Mouse (Mus musculus): ENCODE measurements around the gene Bank1.
"Not testable (repeated sequence)": the region's sequence is repeated elsewhere in the genome, so short reads cannot be mapped to it uniquely, and the experiment has no call there.

The Bank1 gene

DNA sequence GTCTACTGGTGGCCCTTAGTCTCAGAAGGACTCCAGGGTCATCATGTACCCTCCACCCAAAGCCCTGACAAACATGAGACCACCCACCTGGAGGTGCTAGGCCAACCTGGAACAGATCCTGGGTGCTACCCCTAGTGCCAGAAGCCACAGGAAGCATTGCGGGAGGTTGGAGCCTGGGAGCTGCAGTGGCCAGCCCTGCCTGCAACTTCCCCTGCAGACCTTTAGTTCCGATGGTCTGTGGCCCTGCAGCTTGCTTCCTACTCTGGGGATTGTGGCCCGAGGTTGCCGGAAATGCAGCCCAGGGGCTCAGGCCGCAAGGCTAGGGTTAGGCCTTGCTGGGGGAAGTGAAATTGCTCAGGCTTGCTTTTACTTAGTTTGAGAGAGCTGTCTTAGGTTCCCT is at the start of gene Bank1:
Gene Bank1, minus strand, starts transcription at position 284 of the 400 bp plus-strand sequence.
- ChIA-PET CTCF (interaction anchor here in 1 of 4 experiments (0.5 kb wide), 1 partner anchor 565 kb away, joined by 6 read pairs; no protein-coding TSS in a partner anchor), POLR2A (no interaction called here)

DNA sequence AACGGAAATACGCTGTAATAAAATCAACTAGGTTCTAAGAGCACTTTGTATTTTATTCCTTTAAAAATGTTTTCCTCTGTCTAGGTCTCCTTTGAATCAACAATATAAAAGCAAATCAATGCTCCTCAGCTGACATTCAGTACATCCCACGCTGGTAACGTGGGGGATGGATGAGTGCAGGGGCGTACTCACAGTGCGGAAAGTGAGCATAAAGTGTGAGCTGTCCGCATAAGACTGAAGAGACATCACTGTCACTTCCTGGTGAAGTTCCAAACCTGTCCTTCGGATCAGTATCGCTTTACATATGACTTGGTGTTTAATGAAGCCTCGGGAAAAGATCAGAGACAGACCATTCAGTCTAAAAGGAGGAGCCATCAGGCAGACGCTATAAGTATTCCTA is 44.0 kb upstream of the Bank1 start:
- CTCF ChIA-PET = no interaction called here
- POLR2A ChIA-PET = no interaction called here

DNA sequence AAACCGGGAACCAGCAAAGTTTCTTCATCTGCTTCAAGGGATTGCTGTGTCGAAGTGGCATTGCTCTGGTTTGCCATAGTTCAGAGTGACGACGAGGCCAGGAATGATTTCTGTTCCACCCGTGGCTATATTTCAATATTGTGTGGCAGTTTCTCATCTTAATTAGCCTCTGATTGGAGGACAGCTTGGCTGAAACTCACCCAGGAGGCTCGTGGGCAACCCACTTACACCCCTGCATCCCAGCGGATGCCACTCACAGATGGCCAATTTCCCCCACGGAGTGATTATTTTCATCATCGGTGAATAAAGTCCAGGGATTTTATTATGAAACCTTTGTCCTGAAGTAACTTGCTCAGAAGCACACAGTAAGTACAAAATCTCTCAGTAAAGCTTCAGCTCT is 43.6 kb upstream of the Bank1 start:
- POLR2A ChIA-PET = no interaction called here
- CTCF ChIA-PET = no interaction called here

DNA sequence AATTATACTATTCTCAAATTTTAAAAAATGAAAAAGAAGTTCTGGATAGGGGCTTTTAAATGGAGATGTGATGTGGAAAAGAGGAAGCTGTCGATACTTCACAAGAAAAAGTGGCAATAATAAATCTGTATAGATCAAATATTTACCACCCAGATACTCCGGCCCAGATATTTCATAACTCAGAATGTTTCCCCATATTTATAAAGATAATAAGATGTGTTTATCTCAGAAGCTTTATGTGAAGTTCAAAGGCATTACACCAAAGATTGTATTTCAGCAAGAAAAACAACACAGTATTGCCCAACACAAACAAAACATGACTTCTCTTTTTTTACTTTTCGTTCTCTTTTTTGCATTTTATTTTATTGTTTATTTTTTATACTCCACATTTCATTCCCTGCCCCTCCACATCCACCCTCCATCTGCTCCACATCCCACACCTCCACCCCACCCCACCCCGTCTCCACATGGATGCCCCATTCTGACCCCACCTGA is 42.7 kb upstream of the Bank1 start:
- CTCF ChIA-PET = no interaction called here
- POLR2A ChIA-PET = no interaction called here

DNA sequence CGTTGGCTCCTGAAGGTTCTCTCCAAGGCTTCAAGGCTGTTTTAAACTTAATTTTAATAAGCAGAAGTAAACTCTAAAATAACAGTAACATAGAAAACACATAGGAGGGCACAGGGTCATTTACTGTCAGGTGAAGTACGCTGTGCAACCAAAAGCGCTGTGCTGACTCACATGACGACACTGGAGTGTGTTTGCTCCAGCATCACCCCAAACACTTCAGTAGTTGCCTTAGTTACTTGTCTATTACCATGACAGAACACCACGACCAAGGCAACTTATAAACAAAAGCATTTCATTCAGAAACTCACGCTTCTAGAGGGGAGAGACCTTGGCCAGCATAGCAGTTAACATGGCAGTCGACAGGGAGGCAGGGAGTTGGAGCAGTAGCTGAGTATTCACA is 23.8 kb upstream of the Bank1 start:
- ChIA-PET POLR2A (no interaction called here), CTCF (no interaction called here)

DNA sequence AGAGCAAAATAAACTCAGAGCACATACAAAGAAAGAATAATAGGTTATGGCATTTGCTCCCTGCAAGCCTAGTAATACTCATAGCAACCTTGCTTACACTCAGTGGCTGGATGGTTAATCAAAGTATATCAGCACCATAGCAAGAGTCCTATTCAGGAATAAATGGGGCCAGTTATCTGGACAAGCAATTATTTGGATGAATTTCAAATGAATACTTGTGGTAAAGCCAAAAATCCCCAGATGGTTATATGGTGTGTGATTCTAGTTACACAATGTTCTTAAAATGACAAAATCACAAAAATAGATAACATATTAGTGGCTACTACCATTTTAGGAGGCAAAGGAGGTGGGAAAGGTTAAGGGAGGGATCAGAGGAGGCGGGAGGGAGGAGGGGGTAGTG is 22.7 kb upstream of the Bank1 start:
- ChIA-PET CTCF (no interaction called here), POLR2A (no interaction called here)

DNA sequence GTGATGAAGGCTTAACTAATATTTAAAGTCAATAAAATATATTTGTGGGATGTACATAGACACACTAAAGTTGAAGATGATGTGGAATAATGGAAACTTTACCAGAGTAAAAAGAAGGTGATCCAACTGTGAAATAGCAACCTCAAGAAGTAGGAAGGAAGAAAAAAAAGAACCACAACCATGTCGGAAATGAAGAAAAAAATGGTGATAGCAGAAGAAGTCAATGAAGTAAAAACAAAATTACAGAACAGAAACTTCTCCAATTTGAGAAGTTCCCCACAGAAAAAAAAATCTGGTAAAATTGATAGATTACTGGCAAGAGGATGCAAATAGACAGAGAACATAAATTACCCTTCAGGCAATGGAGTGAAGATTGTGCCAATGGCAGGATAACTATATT is 21.4 kb upstream of the Bank1 start:
- ChIA-PET POLR2A (no interaction called here), CTCF (no interaction called here)

DNA sequence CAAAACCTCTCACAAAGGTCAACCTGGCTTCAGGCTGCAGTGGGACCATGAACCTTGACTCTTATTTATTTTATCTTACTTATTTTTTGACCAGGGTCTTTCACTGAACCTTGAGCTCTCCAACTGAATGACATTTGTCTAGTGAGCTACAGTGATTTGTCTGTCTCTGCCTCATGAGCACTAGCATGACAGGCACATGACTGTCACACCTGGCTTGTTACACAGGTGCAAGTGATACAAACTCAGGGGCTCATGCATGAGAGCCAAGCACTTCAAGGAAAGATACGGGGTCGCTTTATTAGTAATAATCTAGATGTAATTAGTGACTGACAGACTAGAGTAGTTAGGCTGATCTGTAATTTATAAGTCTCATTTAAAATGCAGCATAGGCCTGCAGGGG is 16.0 kb upstream of the Bank1 start:
- POLR2A ChIA-PET = no interaction called here
- CTCF ChIA-PET = no interaction called here

DNA sequence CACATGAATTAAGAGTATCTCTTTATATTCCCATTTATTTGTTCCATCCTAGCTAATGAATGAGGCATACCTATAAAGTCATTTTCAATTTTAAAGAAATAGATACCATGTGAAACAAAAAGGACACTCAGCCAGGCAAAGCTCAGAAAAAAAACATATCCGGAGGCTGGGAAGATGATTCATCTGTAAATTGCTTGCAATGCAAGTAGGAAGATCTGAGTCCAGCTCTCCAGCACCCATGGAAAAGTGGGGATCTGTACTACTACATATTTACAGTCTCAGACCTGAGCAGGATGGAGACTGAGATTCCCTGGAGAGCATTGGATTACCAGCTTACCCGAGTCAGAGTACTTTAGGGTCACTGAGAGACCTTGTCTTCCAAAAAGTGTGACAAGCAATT is 14.0 kb upstream of the Bank1 start:
- ChIA-PET POLR2A (no interaction called here), CTCF (no interaction called here)

DNA sequence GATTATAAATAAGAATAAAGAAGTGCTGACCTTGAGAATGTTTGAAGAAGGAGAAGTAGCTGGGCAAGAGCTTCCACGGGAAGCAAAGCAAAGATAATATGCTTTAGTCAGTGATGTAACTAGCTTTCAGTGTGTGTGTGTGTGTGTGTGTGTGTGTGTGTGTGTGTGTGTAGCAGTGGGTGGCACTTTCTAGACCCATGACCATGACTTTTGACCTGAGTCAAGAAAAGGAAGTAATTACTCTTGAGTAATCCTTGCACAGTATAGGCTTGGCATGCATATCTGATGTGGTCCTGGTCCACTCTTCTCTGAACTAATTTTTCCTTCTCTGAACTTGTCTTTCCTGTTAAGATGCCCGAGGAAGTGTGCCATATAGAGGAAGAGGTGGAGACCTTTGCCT is 5.3 kb upstream of the Bank1 start:
- POLR2A ChIA-PET = interaction anchor here in 1 of 4 experiments (0.7 kb wide), 1 partner anchor 654 kb away, joined by 3 read pairs; no protein-coding TSS in a partner anchor
- CTCF ChIA-PET = no interaction called here

DNA sequence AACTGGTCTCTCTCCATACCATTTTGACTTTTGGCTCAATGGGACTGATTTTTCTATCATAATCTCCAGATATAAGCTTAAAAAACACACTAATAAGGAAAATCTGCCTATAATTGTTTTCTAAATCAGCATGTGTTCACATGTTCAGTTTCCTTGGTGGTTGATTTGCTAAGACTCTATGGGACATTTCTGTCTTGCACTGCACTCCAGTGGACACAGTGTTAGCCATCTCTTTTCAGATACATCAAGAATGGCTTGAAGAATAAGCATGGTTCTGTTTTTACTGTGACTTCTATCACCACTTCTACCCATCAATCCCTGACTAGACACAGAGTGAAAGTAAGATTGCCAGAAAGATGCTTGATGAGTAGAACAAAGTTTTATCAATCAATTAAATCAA is 4.2 kb upstream of the Bank1 start:
- ChIA-PET CTCF (no interaction called here), POLR2A (no interaction called here)

DNA sequence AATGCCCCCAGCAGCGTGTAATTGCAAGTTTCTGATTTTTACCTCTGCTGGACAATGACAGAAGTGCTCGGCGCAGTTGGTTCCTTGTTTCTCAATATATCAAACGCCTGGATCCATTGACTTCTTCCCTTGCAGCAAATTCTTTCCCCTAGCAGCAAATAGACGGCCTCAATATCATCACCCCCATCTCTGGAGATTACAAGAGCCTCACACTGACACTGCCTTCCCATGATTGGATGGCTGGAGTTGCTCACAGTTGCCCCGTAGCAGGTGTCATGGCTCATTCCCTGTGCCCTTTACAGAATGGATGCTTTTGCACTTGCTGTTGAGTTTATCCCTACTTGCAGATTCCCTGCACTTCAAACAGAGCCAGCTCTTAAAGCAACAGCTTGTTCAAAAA is 3.3 kb upstream of the Bank1 start:
- POLR2A ChIA-PET = no interaction called here
- CTCF ChIA-PET = no interaction called here

DNA sequence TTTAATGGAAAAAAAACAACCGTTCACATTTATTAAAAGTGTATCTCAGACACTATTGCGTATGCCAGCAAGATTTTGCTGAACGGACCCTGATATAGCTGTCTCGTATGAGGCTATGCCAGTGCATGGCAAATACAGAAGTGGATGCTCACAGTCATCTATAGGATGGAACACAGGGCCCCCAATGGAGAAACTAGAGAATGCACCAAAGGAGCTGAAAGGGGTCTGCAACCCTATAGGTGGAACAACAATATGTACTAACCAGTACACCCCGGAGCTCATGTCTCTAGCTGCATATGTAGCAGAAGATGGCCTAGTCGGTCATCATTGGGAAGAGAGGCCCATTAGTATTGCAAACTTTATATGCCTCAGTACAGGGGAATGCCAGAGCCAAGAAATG is 1.1 kb downstream of the Bank1 start:
- CTCF ChIA-PET, POLR2A ChIA-PET: not testable (repeated sequence)

DNA sequence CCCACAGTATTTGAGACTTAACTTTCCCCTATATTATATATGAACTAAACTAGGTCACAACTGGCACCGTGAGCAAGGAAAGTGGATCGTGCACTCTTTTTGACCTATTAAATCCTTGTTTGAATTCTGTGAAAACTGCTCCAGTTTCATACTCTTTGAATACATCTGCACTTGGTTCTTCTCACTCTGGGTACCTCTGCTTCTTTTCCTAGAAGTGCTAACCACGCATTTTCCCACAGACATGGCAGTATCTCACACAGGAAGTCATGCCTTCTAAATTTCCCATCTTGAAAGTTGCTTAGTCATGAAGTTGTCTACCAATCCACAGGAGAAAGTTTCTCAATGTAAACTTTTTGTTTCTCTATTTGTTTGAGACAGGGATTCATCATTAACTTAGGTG is 3.9 kb downstream of the Bank1 start:
- ChIA-PET CTCF (no interaction called here), POLR2A (no interaction called here)

DNA sequence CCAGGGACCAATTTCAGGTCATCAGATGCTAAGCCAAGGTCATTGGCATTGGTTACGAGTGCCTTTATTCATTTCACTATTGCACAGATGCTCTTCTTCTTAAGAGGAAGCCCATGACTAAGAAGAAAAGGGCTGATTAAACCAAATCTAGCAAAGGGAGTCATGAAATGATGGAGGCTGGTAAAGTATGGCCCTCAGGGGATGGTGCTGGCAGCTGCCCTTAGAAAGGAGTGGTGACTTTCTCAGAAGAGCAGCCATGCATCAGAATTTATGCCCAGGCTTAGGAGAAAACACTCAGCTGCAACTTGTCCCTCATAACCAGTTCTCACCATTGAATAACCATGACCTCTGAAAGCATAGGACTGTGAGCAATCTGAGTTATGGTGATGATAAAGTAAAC is 17.4 kb downstream of the Bank1 start:
- ChIA-PET POLR2A (no interaction called here), CTCF (no interaction called here)

DNA sequence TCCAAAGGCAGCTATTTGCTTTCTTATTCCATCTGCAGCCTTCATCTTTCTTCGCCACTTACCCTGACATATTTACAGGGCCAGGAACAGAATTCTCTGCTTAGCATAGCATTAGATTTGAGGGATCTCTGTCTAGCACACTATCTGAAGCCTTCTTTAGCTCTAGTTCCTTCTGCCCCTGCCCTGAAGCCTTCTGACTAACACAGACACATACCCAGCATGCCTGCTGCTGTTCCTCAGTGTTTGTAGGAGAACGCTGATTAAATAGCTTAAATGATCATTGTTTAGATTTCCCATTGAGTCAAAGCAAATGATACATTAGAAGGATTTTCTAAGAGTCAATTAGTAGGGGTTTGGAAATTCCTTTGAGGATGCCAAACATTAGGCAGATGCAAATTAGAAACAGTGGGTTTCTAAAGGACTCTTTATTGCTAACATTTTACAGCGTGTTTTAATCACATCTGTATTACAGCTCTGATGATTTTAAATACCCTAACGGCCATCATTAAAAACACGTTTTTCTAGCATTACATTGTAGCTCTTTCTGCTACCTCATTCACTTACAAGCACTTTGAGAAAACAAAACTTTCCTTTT is 19.2 kb downstream of the Bank1 start:
- POLR2A ChIA-PET = no interaction called here
- CTCF ChIA-PET = no interaction called here

DNA sequence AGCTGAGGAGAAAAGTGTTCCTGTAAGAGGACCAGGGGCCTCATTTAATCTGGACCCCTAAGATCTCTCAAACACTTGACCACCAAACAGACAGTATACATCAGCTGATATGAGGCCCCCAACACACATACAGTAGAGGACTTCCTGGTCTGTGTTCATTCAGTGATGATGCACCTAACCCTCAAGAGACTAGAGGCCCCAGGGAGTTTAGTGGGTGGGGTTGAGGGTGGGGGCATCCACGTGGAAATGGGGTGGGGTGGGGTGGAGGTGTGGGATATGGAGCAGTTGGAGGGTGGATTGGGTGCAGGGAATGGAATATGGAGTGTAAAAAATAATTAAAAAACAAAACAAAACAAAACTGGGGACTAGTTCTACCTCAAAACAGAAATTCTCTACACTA is 23.3 kb downstream of the Bank1 start:
- ChIA-PET POLR2A (no interaction called here), CTCF (no interaction called here)

DNA sequence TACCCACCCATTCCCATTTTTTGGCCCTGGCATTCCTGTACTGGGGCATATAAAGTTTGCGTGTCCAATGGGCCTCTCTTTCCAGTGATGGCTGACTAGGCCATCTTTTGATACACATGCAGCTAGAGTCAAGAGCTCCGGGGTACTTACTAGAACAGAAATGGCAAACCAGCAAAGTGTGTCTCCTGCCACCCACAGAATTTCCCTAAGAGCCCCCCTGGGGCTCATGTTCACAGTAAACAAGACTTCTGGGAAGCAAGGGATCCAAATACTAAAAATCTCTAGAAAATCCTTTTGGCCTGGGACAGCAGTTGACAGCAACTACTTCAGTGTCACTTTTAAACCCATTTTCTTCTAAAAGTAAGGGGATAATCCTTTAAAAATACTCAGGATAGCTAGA is 25.1 kb downstream of the Bank1 start:
- CTCF ChIA-PET, POLR2A ChIA-PET: not testable (repeated sequence)

DNA sequence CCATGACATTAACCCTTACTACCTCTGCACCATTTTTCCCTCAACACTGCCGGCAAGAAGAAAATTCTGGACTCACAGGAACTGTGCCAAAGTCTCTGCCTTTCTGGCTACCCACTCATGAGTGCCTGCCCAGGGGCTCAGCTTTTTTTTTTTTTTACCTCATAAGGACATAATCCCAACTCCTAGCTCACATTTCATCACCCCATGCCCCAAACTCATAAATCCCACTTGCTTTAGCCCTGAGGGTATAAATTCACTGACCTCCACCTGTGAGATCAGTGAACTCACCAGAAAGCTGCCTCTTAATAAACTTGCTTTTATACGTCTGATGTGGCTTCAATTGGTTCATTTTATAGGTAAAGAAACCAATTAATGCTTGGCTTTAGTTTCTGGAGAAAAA is 28.5 kb downstream of the Bank1 start:
- CTCF ChIA-PET = interaction anchor here in 1 of 4 experiments (0.7 kb wide), 1 partner anchor 25 kb away, joined by 3 read pairs; no protein-coding TSS in a partner anchor
- POLR2A ChIA-PET = no interaction called here

DNA sequence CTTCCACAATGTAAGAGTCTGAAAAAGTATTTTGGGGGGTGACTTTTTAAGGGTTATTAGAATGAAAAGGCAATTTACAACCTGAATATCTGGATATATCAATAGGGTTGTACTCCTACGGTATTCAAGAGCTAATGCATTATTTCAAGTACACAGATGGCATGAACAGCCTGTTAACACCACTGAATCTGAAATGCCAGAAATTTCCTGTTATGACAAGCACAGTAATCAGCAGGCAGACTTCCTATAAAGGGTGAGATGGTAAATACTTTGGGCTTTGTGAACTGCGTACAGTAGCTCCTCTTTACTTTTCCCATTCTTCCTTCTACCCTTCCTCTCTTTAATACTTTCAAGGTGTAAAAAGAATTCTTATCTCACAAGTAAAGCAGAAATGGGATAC is 30.6 kb downstream of the Bank1 start:
- POLR2A ChIA-PET = no interaction called here
- CTCF ChIA-PET = no interaction called here

DNA sequence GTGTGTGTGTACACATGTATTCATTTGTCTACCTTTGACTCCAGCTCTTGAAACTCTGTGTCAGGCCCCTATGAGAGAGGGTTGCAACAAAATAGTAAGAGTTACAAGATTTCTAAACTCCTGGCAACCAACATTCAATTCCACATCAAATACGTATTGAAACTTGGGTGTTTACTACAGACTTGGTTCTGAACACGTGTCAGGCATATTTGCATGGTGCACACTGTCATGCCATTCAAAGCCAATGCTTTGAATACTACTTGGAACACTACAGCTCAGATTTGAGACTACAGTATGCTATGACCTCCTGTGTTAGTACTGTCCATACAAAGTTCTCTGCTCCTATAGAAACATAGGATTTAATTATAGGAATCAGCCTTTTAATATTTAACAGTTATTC is 38.0 kb downstream of the Bank1 start:
- CTCF ChIA-PET = interaction anchor here in 1 of 4 experiments (0.6 kb wide), 1 partner anchor 1497 kb away, joined by 3 read pairs; no protein-coding TSS in a partner anchor
- POLR2A ChIA-PET = no interaction called here

DNA sequence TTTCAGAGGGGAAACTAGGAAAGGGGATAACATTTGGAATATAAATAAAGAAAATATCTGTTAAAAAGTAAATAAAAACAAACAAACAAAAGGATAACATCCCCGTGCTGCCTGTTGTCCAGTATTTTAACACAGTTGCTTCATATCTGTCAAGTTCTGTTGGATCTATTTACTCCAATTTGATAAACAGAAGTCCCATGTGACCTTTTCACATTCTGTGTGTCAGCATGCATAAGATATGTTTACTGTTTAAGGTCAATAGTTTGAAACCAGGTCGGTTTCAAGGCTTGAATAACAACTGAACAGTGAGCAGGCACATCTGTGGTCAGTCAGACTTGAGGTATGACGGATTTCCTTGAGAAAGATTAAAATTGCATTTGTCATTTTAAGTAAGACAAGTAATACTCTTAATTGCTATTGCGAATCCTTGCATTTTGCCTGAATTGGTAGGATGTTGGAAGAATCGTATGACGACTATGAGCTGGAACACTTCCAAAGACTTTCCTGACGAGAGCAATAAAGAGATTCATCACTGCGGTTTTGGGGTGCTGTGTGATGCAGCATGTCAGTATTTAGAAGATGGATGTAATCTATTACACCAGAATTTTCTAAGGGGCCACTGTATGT is 60.8 kb downstream of the Bank1 start:
- CTCF ChIA-PET = no interaction called here
- POLR2A ChIA-PET = no interaction called here

Data from embryonic stem cell, embryonic (primary cell).